Mouse (Mus musculus): ENCODE results near the gene Ube2g1.

DNA sequence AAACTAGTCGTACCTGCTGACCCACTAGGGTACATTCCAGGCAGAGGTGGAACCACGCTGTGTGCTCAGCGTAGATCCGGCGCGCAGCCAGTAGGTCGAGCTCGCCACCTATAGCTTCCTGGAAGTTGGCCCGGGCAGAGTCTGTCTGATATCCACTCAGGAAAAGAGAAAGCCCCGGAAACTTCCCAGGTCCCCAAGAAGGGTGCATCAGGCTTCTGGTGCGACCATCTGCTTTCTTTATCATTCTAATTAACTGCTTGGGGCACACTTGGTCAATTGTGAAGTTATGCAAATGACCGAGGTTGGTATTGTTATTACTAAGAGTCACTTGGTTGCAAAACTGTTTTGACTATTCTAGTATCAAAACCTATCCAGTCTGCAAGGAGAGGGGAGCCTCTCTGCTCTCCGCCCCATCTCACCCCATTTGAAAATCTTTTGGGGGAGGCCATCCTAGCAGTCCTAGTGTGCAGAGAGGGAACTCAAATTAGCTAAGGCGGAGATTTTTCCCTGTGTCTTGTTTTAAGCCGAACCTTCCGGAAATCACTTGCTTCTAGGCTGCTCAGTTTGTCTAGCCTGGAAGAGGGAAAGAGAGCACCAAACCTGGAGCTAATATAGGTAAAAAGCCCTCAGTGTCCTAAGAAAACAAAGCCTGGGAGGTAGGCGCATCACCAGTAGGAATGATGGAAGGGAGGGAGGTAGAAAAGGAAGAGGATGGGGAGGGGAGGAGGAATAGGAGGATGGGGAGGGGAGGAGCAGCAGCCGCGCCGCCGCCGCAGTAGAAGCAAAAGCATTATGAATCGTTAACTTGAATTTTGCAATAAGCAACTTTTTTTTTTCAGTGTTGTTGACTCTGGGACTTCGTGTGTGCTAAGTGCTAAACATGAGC is 30.4 kb upstream of the Ube2g1 start:
- TF ChIP-seq POLR2A (IDR thresholded peaks at IDR 0.05; ENCODE audit: low read depth, low read length) = no peak; the same call in 1 of the 2 replicates
- TF ChIP-seq CTCF (IDR thresholded peaks at IDR 0.05; ENCODE audit: borderline replicate concordance, insufficient read depth, low read length) = no peak
